Mouse (Mus musculus) Patski (cell line): ENCODE results near the gene Plbd2. TPM values are rescaled to one million over a fixed set of nuclear protein-coding genes. Genes with fewer than 3 reads are reported as not detected.

Experiments
- ATAC-seq: fragments of 100-300 bp; one replicate; pipeline ENCODE4 v1.8.0; 2021
- CTCF ChIA-PET: fragments of 350-600 bp; sonication (Branson Sonifier 250); formaldehyde crosslinking; loops from one replicate; lab custom pipeline; 2022; ENCODE audit warnings: inconsistent platforms; lab: Charles Lee
- POLR2A ChIA-PET: fragments of 350-600 bp; sonication (Branson Sonifier 250); formaldehyde crosslinking; loops from one replicate; lab custom pipeline; 2022; ENCODE audit warnings: antibody characterized with exemption, inconsistent platforms; lab: Charles Lee
- DNase-seq: peaks from one replicate; pipeline ENCODE4 v3.0.0-alpha.2; 2011; ENCODE audit warnings: low read depth, low spot score
- H3K27me3 ChIP-seq: fragments of 371-371 bp; one replicate; pipeline ENCODE4 v1.5.1; 2021
- CTCF ChIP-seq: fragments of 100-300 bp; IDR thresholded peaks from one replicate; pipeline ENCODE4 v1.5.1; 2021
- in situ Hi-C: fragments of 300-500 bp; cut with MboI; formaldehyde crosslinking; loops from 3 replicates; pipeline ENCODE4 v1.11.1; 2018; ENCODE audit warnings: low pct_unique_long_range_greater_than_20kb, mixed read lengths
- polyA plus RNA-seq: library from polyadenylated mRNA; unstranded; gene quantifications from one replicate; pipeline ENCODE4 v1.2.3, GENCODE M21; 2021

Plbd2 gene
- polyA plus RNA-seq, 1 experiment from 2014 or later: 97.1 TPM

GRCm38 (mm10) chr5:120435731-120436501 lies 67.5 kb downstream of the Plbd2 start:
- H3K27me3 ChIP-seq: peaks cover 82% of the 10 kb centered on the region
- ATAC-seq (no peak), DNase-seq (no peak)
- ChIA-PET CTCF (interaction anchor here (0.8 kb wide), 1 partner anchor 12 kb away, joined by 3 read pairs; no protein-coding TSS in a partner anchor), POLR2A (no interaction called here)
- no peak for TF ChIP-seq CTCF
- in situ Hi-C loops: no loop called here

GRCm38 (mm10) chr5:120435006-120435681 lies 68.3 kb downstream of the Plbd2 start:
- ChIA-PET POLR2A (no interaction called here), CTCF (no interaction called here)
- no peak for TF ChIP-seq CTCF
- DNase-seq: no peak
- peaks cover 86% of the 10 kb centered on the region for H3K27me3 ChIP-seq
- no peak for ATAC-seq
- in situ Hi-C loops: no loop called here

GRCm38 (mm10) chr5:120434231-120434735 lies 69.1 kb downstream of the Plbd2 start:
- ATAC-seq (no peak), DNase-seq (no peak)
- peaks cover 86% of the 10 kb centered on the region for H3K27me3 ChIP-seq
- CTCF ChIA-PET: no interaction called here
- in situ Hi-C loops: no loop called here
- no peak for TF ChIP-seq CTCF
- POLR2A ChIA-PET: no interaction called here

Other genes with a start within 250 kb of the Plbd2 start
- 0.03 TPM for gene Lhx5, start 71.9 kb downstream of the Plbd2 start, polyA plus RNA-seq
- 18.5 TPM for gene Sdsl, start 30.8 kb downstream of the Plbd2 start, polyA plus RNA-seq
- 1.3 TPM for gene Sds, start 27.1 kb downstream of the Plbd2 start, polyA plus RNA-seq
- 13.4 TPM for gene Slc8b1, start 7.5 kb upstream of the Plbd2 start, polyA plus RNA-seq
- 125 TPM for gene Tpcn1, start 85.0 kb upstream of the Plbd2 start, polyA plus RNA-seq
- gene Iqcd, start 85.4 kb upstream of the Plbd2 start, polyA plus RNA-seq: 10.5 TPM
- gene Rita1, start 109.0 kb upstream of the Plbd2 start, polyA plus RNA-seq: 14.0 TPM
- 54.0 TPM for gene Ddx54, start 109.1 kb upstream of the Plbd2 start, polyA plus RNA-seq
- 0.10 TPM for gene Cfap73, start 130.6 kb upstream of the Plbd2 start, polyA plus RNA-seq
- gene Rasal1, start 145.2 kb upstream of the Plbd2 start, polyA plus RNA-seq: 0.15 TPM
- gene Dtx1, start 208.3 kb upstream of the Plbd2 start, polyA plus RNA-seq: 0.30 TPM
- gene Oas2, start 246.2 kb upstream of the Plbd2 start, polyA plus RNA-seq: not detected